Mouse (Mus musculus): ENCODE measurements around the gene Ptgfrn.

- TF ChIP-seq CTCF (conservative IDR thresholded peaks at IDR 0.05; ENCODE audit: insufficient read depth, insufficient read length, low read depth, low read length) (no peak), POLR2A (IDR thresholded peaks at IDR 0.05; ENCODE audit: low read depth, low read length) (no peak)
Measured at GRCm38 (mm10) chr3:101031456-101032142, 78.5 kb downstream of the Ptgfrn start.
